Mouse (Mus musculus): ENCODE data around the gene Bcl2l14.

Bcl2l14 gene

DNA sequence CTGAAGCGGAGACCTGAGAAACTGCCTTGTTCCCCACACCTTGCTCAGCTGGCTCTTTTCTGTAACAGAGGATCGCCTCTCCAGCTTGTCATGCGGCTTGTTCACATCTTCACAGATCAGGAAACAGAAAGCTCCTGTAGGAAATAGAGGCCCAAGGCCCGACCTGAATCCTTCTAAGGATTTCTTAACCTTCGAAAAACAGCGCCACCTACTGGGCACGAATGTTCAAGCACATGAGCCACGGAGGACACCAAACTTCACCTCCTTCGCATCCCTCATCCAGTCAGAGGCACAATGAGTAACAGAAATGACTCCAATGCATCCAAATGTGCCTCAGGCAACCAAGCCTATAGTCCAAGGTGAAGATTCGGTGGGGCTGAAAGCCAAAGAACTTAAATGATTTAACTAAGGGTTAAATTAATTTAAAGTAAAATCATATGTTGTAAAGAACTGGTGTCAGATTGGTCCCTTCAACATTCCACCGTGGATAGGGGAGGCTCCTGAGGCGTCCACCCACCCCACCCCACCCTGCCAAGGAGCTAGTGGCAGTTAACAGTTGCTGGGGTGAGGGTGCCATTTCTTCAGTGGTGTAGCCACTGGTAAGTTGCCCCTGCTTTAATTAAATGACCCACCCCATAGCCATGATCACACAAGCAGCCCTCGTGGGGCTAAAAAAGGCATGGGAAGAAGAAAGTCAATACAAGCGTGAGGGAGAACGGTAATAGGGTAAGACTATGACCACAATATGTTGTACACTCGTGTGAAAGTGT lies 7.0 kb downstream of the Bcl2l14 start:
- DNase-seq (ENCODE audit: low read depth): peak; percentile 60

DNA sequence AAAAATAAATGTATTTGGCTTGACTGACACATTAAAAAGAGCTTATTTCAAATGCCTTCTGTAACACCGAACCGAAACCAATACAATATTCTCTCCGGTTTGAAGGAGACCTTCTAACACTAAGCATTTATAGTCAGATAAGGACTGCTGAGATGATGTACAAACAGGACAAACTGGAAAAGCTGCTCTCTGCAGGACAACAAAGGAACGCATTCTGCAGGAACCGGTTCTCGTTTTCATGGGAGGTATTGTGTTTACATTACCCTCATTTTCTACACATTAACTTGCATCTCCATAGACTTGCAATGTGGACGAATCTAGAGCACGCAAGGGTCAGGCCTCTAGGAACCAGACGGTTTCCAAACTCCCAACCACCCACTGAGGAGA lies 7.6 kb downstream of the Bcl2l14 start:
- DNase-seq (ENCODE audit: low read depth): no peak

DNA sequence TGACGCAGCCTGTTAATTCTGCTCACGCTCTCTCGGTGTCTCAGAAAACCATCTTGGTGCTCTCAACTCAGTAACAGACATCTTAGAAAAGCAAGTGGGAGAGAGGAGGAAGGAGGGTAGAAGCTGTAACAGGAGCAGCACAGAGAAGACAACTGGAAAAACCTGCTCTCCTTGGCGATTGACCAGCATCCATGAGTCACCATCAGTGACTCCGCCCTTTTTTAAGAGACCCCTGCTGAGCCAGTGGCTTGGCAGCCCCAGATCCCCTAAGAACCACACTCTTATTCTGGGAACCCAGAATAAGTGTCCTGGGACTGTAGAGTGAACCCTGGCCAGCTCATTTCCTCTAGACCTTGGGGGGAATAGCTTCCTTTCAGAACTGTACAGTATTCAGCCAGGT lies 11.1 kb downstream of the Bcl2l14 start:
- DNase-seq (ENCODE audit: low read depth): no peak

DNA sequence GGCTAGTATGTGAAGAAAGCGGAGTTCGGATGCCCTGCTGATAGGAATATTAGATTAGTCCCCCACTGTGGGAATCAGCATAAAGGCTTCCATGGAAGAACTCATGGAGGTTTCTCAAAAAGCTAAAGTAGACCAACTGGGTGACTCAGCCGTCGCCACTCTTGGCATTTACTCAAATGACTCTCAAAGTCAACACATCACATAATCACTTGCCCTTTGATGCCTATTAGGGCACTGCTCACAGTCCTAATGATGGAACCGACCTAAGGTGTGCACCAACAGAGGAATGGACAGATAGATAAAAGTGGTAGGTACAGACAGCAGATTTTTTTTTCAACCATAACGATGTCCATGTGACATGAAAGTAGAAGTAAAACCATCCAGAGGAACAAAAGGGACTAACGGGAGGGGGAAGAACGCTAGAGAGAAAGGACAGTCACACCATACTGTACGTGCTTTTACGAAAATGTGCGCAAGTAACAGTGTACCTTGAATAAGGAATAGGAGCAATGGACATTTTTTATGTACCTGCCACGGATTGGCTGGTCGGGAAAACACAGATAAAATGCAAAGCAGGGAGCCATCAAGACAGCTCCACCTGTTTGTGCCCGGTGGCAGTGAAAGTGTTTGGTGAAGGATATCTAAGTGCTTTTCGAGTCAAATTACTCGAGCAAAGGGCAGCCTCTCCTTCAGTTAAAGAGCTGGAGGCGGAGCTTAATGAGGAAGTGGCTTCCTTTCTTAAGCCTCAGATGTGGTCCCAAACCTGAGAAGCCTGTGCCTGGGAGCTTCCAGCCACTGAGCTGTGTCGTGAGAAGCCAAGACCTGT lies 17.8 kb downstream of the Bcl2l14 start:
- DNase-seq (ENCODE audit: low read depth): no peak

DNA sequence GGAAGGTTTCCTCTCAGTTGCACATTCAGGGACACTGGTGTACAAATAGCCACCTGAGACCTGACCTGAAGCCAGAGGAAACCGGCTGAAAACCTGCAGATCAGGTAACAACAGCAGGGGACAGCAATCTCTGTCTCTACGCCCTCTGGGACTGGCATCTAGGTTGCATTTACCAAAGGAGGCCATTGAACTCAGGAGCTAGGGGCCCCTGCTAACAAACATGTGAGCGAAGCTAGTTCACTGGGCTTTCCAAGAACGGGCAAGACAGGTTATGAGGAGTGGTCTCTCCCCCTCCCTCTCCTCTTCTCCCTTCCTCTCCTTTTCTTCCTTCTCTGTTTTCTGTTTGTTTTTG lies 18.4 kb downstream of the Bcl2l14 start:
- no peak for DNase-seq (ENCODE audit: low read depth)

DNA sequence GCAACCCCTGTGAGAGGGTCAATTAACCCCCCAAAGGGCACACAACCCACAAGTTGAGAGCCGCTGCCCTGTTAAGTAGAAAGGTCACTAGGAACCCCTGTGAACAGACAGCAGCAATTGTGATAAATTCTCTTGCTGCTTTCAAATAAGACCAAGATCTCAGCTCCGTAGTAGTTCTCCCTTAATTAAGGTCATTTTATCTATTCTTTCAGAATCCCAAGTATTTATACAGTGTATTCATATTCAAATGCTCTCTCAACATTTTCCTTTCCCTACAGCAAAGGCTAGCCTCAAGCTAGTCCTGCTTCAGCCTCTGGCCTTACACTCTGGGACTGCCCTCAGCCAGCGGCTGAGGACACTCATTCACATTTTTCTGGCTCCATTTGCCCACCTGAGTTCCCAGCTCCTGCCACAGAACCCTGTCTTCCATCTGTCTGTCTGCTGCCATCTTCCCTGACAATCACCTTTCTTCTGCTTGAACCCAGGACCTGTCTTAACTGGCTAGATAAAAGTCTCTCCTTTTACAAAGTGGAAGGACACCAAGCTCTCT lies 20.5 kb downstream of the Bcl2l14 start:
- no peak for DNase-seq (ENCODE audit: low read depth)

DNA sequence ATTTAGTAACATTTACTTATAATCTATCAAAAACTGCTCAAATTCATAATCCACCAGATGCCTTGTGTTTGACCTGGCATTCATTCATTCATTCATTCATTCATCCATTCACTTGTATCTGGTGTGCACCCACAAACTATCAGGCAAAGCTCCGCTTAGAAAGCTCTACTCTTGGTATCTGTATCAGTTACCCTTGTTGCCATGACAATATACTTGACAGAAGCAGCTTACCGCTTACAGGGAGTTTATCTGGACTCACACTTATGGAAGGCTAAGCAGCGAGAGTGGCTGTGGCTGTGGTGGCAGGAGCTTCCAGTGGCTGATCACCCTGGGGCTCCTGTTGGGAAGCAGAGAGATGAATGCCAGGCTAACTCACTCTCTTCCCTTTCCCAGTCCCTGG lies 21.8 kb downstream of the Bcl2l14 start:
- DNase-seq (ENCODE audit: low read depth): no peak

DNA sequence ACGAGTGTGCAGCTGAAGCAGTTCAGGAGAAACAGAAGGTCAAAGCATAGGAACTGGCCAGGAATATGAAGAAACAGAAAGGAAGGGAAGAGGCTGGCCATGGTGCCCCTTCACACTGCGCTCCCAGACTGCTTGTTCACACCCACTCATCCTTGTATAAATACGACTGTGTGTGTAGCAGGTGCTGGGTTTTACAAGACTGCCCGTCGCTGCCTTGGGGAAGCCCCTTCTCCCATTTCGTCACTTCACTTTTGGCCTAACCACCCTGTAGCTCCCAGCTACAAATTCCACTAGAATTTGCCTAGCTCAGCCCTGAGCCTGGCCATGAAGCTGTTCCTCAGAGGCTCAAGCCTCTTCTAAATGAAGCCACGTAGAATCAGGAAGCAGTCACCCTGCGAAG lies 24.3 kb downstream of the Bcl2l14 start:
- no peak for DNase-seq (ENCODE audit: low read depth)

DNA sequence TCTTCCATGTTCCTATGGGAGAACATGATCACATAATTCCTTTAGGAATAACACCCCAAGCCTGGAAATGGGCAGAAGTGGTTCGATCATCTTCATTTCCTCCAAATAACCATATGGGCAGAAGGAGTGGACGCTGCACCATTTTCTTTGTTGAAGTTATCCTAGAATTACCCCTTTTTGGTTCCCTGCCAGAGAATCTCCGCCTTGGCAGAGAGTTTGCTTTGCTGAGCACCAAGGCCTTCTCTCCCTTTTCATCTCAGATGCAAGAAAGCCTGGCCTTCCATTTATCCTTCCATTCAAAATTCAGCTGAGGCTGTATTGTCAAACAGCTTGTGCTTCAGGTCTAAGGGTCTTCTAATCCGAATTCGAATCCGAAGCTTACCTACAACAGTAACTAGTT lies 25.8 kb downstream of the Bcl2l14 start:
- no peak for DNase-seq (ENCODE audit: low read depth)

DNA sequence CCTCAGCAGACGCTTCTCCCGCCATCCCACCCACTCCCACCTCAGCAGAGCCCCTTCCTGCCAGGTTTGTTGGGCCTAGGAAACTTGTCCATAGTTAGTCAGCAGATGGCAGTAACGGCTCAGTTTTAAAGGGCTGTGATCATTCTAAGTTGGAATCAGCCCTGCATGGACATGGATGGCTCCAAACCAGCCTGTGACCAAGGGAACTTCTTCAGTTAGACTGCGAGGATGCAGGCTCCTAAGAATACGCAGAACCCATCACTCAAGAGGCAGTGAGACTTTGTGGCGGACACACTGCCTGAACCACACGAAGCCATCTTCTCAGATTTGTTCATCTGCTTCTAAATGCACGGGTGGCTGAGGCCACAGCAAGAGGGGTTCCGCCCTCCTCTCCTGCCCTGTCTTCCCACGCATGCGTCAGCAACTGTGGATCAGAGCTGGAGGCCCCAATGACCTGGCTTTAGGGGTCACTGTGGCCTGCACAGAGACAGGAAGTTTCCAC lies 29.1 kb downstream of the Bcl2l14 start:
- DNase-seq (ENCODE audit: low read depth): peak; percentile 34

DNA sequence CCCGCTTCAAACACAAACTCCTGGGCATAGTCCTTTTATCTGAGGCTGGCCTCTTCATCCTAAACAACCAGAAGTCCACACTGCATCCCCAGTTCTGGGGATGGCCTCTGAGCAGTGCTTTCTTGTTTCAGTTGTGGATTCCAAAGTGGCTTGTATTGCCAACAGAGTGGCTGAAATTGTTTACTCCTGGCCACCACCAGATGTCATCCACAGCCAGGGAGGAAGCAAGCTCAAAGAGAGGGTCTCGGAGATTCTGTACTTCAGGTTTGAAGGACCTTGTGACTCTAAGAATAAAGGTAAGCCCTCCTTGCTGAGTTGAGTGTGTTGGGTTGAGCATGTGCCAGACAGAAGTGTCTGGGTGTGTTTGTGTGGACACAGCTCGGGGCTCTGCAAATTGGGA lies 31.0 kb downstream of the Bcl2l14 start:
- no peak for DNase-seq (ENCODE audit: low read depth)

DNA sequence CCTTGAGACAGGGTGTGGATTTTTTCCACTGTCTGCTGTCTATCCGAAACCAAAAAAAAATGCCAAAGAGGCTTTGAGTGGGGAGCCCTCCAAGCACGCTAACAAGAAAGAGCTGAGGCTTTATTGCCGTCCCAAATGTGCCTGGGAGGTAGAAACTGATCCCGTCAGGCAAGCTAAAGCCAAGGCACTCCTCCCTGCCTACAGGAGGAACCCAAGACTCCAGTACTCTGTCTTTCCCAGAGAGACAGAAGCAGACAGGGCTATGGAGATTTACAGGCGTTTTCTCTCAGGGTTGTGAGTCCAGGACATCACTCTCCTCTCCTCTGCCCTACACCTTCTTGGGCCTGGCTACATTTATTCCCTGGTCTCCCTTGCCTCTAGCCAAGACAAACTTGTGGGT lies 32.3 kb downstream of the Bcl2l14 start:
- DNase-seq (ENCODE audit: low read depth): no peak

DNA sequence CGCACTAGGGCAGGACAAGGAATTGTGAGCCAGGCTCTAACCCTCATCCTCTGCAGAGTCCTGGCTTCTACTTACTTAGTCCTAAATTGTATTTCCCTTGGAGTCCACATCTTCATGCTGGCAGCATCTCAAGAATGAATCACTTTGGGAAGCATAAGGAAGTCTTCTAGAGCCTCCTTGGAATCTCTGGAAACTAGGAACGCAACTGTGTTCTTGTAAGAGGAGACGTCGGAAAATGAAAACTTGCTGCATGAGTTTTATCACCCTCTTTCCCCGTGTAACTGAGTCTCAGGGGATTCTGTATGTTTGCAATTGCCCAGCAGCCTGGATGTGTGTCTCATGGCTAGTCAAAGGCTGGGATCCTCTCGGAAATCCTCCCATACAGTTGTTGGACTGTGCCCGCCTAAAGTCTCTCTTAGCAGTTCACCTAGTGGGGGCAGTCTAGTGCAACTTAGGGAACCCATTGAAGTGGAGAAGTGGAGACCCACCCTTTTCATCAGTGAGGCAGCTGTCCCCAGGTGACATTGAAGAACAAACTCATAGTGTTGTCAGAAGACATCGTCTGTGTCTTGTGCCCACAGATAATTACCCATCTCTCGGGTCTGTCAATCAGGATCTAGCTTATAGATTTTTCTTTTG lies 34.2 kb downstream of the Bcl2l14 start:
- DNase-seq (ENCODE audit: low read depth): no peak

DNA sequence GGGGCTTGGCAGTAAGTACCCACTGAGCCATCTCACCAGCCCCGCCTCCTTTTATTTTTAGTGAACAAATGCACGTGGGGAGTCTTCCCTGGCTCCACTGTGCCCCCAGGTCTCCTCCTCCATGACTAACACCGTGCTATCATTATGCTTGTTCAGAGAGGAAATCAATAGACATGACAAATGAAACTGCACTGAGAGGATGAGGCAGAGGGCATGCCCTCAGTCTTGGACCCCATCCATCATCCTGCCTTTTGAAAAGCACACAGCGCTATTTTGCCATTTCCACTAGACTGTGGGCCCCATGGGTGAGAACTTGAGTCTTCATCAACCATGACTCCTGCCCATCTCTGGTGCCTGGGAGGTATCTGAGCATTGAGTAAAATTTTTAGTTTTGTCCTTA lies 35.5 kb downstream of the Bcl2l14 start:
- no peak for DNase-seq (ENCODE audit: low read depth)

DNA sequence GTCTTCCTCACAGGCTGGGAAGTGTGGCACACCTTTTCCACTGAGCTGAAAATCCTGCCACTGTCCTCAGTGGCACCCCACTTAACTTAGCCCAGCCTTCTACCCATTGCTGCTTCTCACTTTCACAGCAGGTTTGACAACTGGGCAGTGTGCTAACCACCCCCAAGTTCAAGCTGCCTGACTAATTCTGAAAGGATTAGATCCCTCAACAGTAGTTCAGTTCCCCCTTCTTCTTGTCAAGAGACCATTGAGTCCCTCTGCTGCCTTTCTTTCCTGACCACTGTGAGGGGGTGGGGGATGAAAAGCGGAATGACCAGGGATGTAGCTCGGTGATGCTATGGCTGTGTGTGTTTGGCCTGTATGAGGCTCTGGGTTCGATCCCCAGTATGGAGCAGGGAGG lies 37.2 kb downstream of the Bcl2l14 start:
- DNase-seq (ENCODE audit: low read depth): no peak

DNA sequence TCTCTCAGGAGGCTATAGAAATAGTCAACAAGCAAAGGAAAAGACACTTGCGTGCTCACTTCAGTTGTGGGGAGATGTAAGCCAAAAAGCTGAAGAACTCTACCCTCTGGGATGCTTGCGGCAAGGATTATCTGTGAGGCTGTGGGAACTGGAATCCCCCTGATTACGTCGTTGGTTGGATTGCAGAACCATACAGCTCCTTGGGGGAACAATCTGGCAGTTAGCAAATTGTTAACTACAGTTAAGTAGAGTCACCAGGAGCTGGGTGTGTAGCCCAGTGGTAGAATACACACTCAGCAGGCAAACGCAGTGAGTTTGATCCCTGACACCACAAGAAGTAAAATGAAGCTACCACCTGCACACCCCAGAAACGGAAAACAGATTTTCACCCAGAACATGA lies 37.9 kb downstream of the Bcl2l14 start:
- no peak for DNase-seq (ENCODE audit: low read depth)

DNA sequence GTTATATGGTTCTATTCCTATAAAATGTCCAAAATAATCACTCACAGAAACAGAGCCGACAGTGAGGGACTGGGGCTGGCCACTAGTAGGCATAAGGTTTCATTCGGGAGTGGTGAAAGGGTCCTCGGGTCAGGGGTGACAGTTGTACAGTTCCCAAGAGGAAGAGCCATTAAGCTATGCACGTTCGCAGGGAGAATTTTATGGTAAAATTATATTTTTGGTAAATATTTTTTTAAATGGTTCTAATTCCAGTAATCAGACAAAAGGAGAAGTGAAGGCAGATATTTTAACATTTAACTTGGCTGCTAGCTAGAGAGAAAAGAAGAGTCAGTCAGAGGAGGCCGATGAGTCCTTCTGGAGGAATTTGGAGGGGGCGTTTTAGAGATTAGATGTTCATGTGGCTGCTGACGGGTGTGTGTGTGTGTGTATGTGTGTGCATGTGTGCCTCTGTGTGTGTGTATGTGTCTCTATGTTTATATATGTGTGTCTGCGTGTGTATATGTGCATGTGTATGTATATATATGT lies 38.8 kb downstream of the Bcl2l14 start:
- DNase-seq (ENCODE audit: low read depth): peak; percentile 39

DNA sequence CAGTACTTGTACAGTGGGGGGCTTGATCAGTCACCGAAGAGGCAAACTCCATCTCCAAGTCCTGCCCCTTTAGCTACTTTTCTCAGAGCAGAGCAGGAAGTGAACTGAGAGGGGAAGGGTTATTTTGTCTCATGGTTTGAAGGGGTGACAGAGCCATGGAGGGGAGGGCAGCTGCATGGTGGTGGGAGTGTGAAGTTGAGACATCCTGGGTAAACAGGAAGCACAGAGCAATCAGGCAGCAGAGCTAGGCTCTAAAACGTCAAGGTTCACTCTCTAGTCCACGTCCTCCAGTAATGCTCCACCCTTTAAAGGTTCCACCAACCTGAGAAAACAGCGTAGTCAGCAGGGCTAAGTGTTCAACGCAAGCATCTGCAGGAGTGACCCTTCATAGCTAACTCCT lies 40.8 kb downstream of the Bcl2l14 start:
- no peak for DNase-seq (ENCODE audit: low read depth)

DNA sequence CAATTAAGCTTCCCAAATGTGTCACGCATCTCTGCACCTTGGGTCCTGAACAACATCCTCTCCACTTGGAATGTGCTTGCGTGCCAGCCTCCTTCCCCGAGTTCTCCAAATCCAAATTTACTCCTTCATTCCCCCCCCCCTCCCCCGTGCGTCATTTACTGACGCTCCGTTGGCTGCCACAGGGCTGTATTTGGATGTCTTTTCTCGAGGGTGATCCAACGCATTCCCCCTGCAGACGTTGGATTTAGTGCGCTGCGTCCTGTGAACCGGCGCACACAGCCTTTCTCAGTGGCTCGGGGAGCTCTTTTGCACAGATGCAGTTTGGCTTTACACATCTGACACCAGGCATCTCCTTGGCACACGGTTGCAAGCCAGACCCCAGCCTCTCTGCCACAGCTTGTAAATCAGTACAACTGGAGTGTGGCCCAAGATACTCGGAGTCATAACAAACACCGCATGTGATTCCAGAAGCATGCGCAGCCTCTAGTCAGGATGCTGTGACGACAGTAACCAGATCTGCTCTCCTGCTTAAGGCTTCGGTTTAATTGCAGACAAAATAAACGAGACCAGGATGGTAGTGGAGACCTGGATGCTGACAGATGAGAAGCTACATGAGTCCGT lies 43.4 kb downstream of the Bcl2l14 start:
- no peak for DNase-seq (ENCODE audit: low read depth)

DNA sequence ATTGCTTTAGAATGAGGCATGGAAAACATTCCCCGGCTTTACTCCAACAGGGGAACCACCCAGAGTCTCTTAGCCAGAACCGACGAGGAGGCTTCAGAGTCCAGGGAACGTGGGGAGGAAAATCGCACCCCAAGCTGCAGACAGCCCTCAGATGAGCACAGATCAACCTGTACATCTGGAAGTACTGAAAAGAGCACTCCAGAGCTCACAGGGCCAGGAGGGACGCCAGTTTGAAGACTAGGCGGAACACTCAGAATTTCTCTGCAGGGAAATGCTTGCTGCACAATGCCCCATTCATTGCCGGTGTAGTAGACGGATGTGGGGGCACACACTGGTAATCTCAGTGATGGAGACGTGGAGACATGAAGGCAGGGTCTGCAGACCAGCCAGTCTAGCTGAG lies 43.9 kb downstream of the Bcl2l14 start:
- no peak for DNase-seq (ENCODE audit: low read depth)

DNA sequence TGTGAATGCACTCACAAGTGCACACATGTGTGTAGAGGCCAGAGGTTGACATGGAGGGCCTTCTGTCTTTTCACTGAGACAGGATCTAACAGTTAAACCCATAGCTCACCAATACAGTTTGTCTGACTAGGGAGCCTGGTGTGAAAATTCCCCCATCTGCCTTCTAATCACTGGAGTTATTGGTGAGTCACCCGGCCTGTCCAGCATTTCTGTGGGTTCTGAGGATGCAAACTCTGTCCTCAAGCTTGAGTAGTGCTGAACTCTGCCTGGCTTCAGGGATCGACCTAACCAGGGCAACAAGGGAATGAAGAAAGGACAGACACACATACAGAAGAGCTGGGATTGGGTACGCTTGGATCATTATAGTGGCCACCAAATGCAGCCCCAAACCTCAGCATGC lies 45.6 kb downstream of the Bcl2l14 start:
- DNase-seq (ENCODE audit: low read depth): no peak

DNA sequence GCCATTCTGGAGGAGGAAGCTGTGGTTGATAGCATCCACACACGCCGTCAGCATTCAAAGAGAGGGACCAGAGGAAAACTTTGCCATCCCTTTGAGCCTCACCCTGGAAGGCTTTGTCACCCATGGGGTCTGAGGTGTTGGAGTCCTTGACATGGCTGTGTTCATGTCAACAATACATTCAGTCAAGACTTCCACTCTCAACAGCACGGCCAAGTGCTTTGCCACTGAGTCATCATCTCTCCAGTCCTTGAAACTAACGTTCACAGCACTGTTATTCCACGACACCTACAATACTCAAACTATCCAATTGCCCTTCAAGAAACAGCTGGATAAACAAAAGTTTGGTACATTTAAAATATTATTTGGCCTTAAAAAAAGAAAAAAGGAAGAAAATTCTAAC lies 46.1 kb downstream of the Bcl2l14 start:
- no peak for DNase-seq (ENCODE audit: low read depth)

Measured in c-Kit-positive CD71-positive TER-119-negative erythroid progenitor cells, embryonic 14.5 days (primary cell).